Mouse (Mus musculus) cerebellum, adult 9-10 months (tissue): ENCODE results near the gene Etfbkmt.
"Not testable (repeated sequence)": the region's sequence is repeated elsewhere in the genome, so short reads cannot be mapped to it uniquely, and the experiment has no call there.

Experiments used
- DNase-seq: peaks from one replicate; pipeline ENCODE4 v3.0.0; 2022

Gene Etfbkmt

GRCm38 (mm10) chr6:149187371-149187770, 47.7 kb downstream of the Etfbkmt start:
- DNase-seq = peak; percentile 8

- peak; percentile 97 for DNase-seq
Measured at GRCm38 (mm10) chr6:149188041-149188924, 48.6 kb downstream of the Etfbkmt start, which contains the start of gene Amn1. TSS of gene Amn1 (minus strand) at chr6:149188712.

DNA sequence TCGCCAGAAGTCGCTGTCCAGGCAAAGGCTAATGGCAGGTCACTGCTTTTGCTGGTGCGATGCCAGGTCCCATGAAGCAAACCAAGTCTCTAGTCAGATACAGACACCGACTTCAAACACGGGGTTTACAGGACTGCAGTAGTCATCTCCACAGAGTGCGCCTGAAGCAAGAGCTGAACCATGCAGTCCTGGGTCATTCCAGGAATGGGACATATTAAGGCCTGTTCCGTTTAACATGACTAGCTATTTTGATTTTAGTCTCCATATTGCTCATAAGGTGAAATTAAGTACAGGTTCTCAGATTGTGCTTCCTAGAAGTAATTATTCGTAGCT, 49.2 kb downstream of the Etfbkmt start:
- DNase-seq = no peak

GRCm38 (mm10) chr6:149189340-149189922, 49.8 kb downstream of the Etfbkmt start:
- DNase-seq = peak; percentile 46

GRCm38 (mm10) chr6:149191951-149192350, 52.3 kb downstream of the Etfbkmt start:
- DNase-seq = not testable (repeated sequence)

- DNase-seq = no peak
Measured at GRCm38 (mm10) chr6:149193276-149193905, 53.7 kb downstream of the Etfbkmt start.

GRCm38 (mm10) chr6:149197116-149197515, 57.5 kb downstream of the Etfbkmt start:
- DNase-seq = no peak

DNA sequence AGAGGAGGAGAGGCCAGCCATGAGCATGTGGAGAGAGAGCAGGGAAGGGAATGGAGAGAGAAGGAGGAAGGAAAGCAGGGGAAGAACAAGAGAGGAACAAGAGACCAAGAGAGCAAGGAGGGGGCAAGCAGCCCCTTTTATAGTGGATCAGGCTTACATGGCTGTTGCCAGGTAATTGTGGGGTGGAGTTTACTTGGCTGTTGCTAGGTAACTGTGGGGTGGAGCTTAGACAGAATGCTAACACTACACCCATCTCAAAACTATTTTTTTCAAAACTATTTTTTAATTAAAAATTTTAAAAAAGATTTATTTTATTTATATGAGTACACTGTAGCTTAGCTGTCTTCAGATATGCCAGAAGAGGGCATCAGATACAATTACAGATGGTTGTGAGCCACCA, 58.9 kb downstream of the Etfbkmt start:
- DNase-seq = no peak
